Mouse (Mus musculus) lung, postnatal 0 days (tissue): ENCODE data around the gene Bcl2l11. TPM values are rescaled to one million over a fixed set of nuclear protein-coding genes. Genes with fewer than 3 reads are reported as not detected.

Experiments
- ATAC-seq: fragments of 200-750 bp; cut with Nextera tagmentation; 2 replicates; pipeline ENCODE4 v1.8.0; 2017; ENCODE audit warnings: moderate library complexity
- DNase-seq: peaks from one replicate; pipeline ENCODE4 v3.0.0-alpha.2; 2016; ENCODE audit warnings: low spot score
- H3K27ac ChIP-seq: fragments of 300-500 bp; sonication (generic); 2 replicates; pipeline ENCODE4 v1.5.1; 2014; ENCODE audit warnings: antibody characterized with exemption, mild to moderate bottlenecking, low read length, mixed read lengths
- H3K27me3 ChIP-seq: fragments of 300-500 bp; sonication (generic); replicated peaks from 2 replicates; pipeline ENCODE4 v1.6.1; 2014; ENCODE audit warnings: low read length, mixed read lengths; ENCODE audit not compliant: insufficient read depth
- H3K36me3 ChIP-seq: fragments of 300-500 bp; sonication (generic); 2 replicates; pipeline ENCODE4 v1.6.1; 2014; ENCODE audit warnings: low read length, mixed read lengths; ENCODE audit not compliant: insufficient read depth
- H3K4me1 ChIP-seq: fragments of 300-500 bp; sonication (generic); 2 replicates; pipeline ENCODE4 v1.6.1; 2014; ENCODE audit warnings: antibody characterized with exemption, low read depth, low read length, mixed read lengths; ENCODE audit not compliant: insufficient read depth
- H3K4me2 ChIP-seq: fragments of 300-500 bp; sonication (generic); replicated peaks from 2 replicates; pipeline ENCODE4 v1.6.1; 2014; ENCODE audit warnings: low read depth, mild to moderate bottlenecking, low read length, moderate library complexity, mixed read lengths
- H3K4me3 ChIP-seq: fragments of 300-500 bp; sonication (generic); 2 replicates; pipeline ENCODE4 v1.5.1; 2014; ENCODE audit warnings: low read depth, low read length
- H3K9ac ChIP-seq: fragments of 300-500 bp; sonication (generic); replicated peaks from 2 replicates; pipeline ENCODE4 v1.6.1; 2014; ENCODE audit warnings: low read depth, mild to moderate bottlenecking
- H3K9me3 ChIP-seq: fragments of 300-500 bp; sonication (generic); 2 replicates; pipeline ENCODE4 v1.6.1; 2016; ENCODE audit warnings: low read length, mixed read lengths
- CTCF ChIP-seq: IDR thresholded peaks from 2 replicates; pipeline ENCODE4 v1.5.1; 2016; ENCODE audit warnings: antibody characterized with exemption, mild to moderate bottlenecking
- EP300 ChIP-seq: IDR thresholded peaks from 2 replicates; pipeline ENCODE4 v1.6.1; 2016; ENCODE audit warnings: antibody characterized with exemption, mild to moderate bottlenecking, control low read depth
- WGBS: fragments of 180-500 bp; shearing (Covaris S2); extraction: QIAGEN DNeasy Blood & Tissue Kit; methylation state at CpG from one replicate; pipeline ENCODE4 v1.1.7; 2014; 5-methylcytosine and 5-hydroxymethylcytosine counted together
- polyA plus RNA-seq: library from polyadenylated mRNA; unstranded; fragments of >200 nt; fragmentation: Nextera tagmentation; extraction: Ambion mirVana; gene quantifications from 2 replicates; pipeline ENCODE4 v1.2.1, GENCODE M21; 2015

Bcl2l11 gene
- polyA plus RNA-seq, 1 experiment from 2014 or later = 18.5 TPM

GRCm38 (mm10) chr2:128140183-128140582 is 14.3 kb downstream of the Bcl2l11 start:
- Histone ChIP-seq H3K4me3 (no peak overlapping the region), H3K36me3 (0 out of 2 replicates have a peak, but pooled peaks cover 2% of the 10 kb centered on the region), H3K27me3 (no peaks in the 10 kb centered on the region), H3K9me3 (no peaks in the 10 kb centered on the region), H3K4me2 (no peak overlapping the region), H3K4me1 (no peaks in the 10 kb centered on the region; the same call in 1 of the 2 replicates), H3K27ac (no peak overlapping the region), H3K9ac (no peak overlapping the region)
- ATAC-seq = no peak
- no peak for DNase-seq
- whole genome bisulfite sequencing = 80% methylated on average over 3 of the region's 3 CpGs
- TF ChIP-seq EP300 = no peak
- no peak for TF ChIP-seq CTCF

DNA sequence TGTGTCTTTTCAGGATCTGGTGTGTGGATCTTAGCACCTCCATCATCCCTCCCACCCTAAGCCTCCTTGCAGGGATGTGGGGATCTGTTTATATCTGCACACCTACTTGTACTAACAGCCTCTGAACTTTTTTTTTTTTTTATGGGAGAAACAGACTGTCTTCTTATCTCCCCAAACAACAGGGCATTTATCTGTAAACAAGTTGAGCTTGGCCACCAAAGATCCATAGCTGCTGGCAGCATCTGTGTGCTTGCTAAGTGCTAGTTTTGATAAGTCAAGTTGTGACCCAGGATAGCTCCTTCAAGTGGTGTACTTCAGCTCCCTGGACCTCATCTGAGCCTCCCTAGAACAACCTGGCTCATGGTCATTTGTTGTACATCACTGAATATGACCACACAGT is 18.2 kb downstream of the Bcl2l11 start:
- DNase-seq = no peak
- no peaks in the 10 kb centered on the region for H3K36me3 ChIP-seq
- H3K4me3 ChIP-seq = no peak overlapping the region
- no peak overlapping the region for H3K9ac ChIP-seq
- H3K9me3 ChIP-seq = no peaks in the 10 kb centered on the region
- no peak for TF ChIP-seq EP300
- no peak for TF ChIP-seq CTCF
- ATAC-seq = 0 out of 2 replicates have a peak, but pooled peaks have one; percentile 18
- H3K27me3 ChIP-seq = no peaks in the 10 kb centered on the region
- H3K4me2 ChIP-seq = no peak overlapping the region
- no peaks in the 10 kb centered on the region for H3K4me1 ChIP-seq
- no peak overlapping the region for H3K27ac ChIP-seq

DNA sequence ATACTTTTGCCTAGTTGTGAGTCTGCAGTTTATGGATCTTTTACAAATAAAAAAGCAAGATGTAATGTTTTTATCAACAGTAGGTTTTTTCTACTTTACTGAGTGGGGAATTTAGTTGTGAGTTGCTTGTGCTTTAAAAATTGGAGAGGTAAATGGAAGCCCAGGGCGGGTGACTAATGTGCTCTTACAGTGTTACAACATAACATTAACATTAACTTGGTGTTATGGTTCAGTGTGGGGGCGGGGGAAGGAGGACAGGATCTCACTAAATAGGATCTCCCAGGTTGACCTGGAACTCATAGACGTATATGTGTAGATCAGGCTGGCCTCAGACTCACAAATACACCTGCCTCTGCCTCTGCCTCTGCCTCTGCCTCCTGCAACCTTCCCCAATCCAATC is 19.6 kb downstream of the Bcl2l11 start:
- no peak overlapping the region for H3K4me2 ChIP-seq
- no peak for ATAC-seq
- WGBS = 66% methylated on average over 3 of the region's 3 CpGs
- H3K9ac ChIP-seq = no peak overlapping the region
- peaks cover 8% of the 10 kb centered on the region; the same call in 1 of the 2 replicates for H3K36me3 ChIP-seq
- no peak overlapping the region; the same call in 1 of the 2 replicates for H3K27ac ChIP-seq
- H3K4me1 ChIP-seq = no peaks in the 10 kb centered on the region
- no peaks in the 10 kb centered on the region for H3K9me3 ChIP-seq
- TF ChIP-seq EP300 (no peak), CTCF (no peak)
- DNase-seq = peak; percentile 28
- no peaks in the 10 kb centered on the region for H3K27me3 ChIP-seq
- H3K4me3 ChIP-seq = no peak overlapping the region

GRCm38 (mm10) chr2:128149596-128149995 is 23.8 kb downstream of the Bcl2l11 start:
- Histone ChIP-seq H3K4me1 (0 out of 2 replicates have a peak, but pooled peaks cover 2% of the 10 kb centered on the region), H3K4me2 (no peak overlapping the region), H3K9me3 (no peaks in the 10 kb centered on the region), H3K27me3 (no peaks in the 10 kb centered on the region), H3K9ac (no peak overlapping the region), H3K36me3 (peaks cover 8% of the 10 kb centered on the region; the same call in 1 of the 2 replicates), H3K4me3 (no peak overlapping the region), H3K27ac (no peak overlapping the region)
- TF ChIP-seq EP300 = no peak
- TF ChIP-seq CTCF = no peak
- DNase-seq = no peak
- WGBS = 77% methylated on average over 5 of the region's 5 CpGs
- no peak for ATAC-seq

DNA sequence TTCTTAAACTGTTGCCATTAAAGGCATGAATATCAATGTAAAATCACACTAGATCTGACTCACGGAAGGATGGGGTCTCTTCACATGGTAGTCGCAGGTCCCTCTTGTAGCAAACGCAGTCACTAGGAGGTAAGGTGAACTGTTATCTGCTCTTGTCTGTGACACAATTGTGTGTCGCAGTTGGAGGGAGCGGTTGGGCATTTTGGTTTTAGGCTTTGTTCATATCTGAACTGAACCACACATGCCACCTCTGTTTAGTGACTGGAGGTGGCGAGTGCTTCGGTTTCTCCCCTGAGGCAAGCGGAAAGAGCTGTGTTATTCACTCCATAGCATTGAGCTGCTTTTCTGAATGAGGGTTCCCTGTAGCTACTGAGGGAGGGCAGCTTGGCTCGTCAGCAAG is 26.4 kb downstream of the Bcl2l11 start:
- Histone ChIP-seq H3K4me1 (peaks cover 17% of the 10 kb centered on the region), H3K4me3 (no peak overlapping the region), H3K27me3 (no peaks in the 10 kb centered on the region), H3K36me3 (peaks cover 8% of the 10 kb centered on the region; the same call in 1 of the 2 replicates), H3K27ac (no peak overlapping the region), H3K9ac (no peak overlapping the region), H3K9me3 (no peaks in the 10 kb centered on the region), H3K4me2 (no peak overlapping the region)
- ATAC-seq (no peak), DNase-seq (no peak)
- 91% methylated on average over 9 of the region's 9 CpGs for WGBS
- TF ChIP-seq EP300 (no peak), CTCF (no peak)

DNA sequence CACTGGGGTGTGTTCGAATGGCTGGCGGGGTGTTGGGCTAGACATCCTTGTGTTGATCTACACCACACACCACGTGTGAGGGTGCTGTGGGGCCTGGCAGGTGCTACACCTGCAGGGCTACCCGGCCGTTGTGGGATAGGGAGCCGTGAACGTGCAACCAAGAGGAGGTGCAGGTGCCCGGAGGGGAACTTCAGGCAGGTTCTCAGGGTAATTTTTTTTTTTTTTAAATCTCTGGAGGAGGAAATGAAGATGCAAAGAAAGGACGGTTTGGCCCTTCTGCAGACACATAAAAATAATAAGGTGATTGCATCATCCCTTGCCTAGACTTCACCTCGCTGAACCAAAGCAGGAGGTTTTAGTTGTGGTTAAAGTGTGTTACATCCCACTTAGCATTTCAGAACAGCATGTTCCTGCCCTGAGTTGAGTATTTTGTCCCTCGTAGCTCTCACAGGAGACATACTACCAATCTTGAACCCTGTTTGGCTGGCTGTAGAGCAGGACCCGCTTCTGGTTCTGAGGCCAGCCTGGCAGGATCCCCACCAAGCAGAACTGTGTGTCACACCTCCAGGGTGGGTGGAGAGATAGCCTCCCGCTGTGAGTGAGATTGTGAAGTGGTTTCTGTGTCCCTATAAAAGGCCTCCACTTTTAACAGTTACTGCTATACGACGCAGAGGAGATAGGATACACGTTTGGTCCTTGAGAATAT is 27.2 kb downstream of the Bcl2l11 start:
- Histone ChIP-seq H3K9me3 (no peaks in the 10 kb centered on the region), H3K4me2 (no peak overlapping the region), H3K36me3 (peaks cover 8% of the 10 kb centered on the region; the same call in 1 of the 2 replicates), H3K27ac (peak overlapping the region; percentile 7; the same call in 1 of the 2 replicates), H3K4me1 (peaks cover 23% of the 10 kb centered on the region), H3K4me3 (no peak overlapping the region), H3K9ac (no peak overlapping the region), H3K27me3 (no peaks in the 10 kb centered on the region)
- 53% methylated on average over 16 of the region's 16 CpGs for WGBS
- DNase-seq = peak; percentile 54
- peak; percentile 59 for ATAC-seq
- TF ChIP-seq CTCF (no peak), EP300 (peak; percentile 84)
